Comparison of ENCODE assay signal across 9 mouse cellular contexts in genomic region chr5:24426556-24427284, GRCm38 (mm10). TPM values are rescaled to one million over a fixed set of nuclear protein-coding genes. Genes with fewer than 3 reads are reported as not detected.
DNase-seq lines count a peak whose midpoint lies in the region; ATAC-seq lines count a peak whose summit lies in the region.
"Had no signal": no experiment of that assay in that cellular context is flagged by ENCODE, and none has a peak within 500 bp of the region (broad histone marks: within the 10 kb centered on the region; RNA-seq: fewer than 3 reads in every experiment).

No protein-coding gene starts in this region.

- no peak for ATAC-seq in heart, embryonic 12.5 days (ENCODE audit: insufficient number of reproducible peaks, low FRiP score)
- no peak for ATAC-seq in hindbrain, embryonic 14.5 days (ENCODE audit: low FRiP score)
- ATAC-seq in midbrain, embryonic 12.5 days (ENCODE audit: low FRiP score, low read depth) = no peak

- H3K9me3 ChIP-seq in heart, embryonic 12.5 days (replicated peaks) = no peaks in the 10 kb centered on the region
- H3K9me3 ChIP-seq in hindbrain, embryonic 14.5 days (ENCODE audit: control insufficient read depth, low read length) = no peaks in the 10 kb centered on the region
- no peaks in the 10 kb centered on the region for H3K9me3 ChIP-seq in midbrain, embryonic 12.5 days

- H3K4me3 ChIP-seq in heart, embryonic 12.5 days = peak overlapping the region; percentile 76
- H3K4me3 ChIP-seq in hindbrain, embryonic 14.5 days (replicated peaks; ENCODE audit: low read length) = peak overlapping the region; percentile 49; the same call in 1 of the 2 replicates
- peak overlapping the region; percentile 62 for H3K4me3 ChIP-seq in midbrain, embryonic 12.5 days

- DNase-seq in heart, postnatal 10 days = no peak
- DNase-seq in NIH3T3 (ENCODE audit: low read depth) = peak; percentile 92
- no peak for DNase-seq in hindbrain, embryonic 14.5 days (ENCODE audit: low spot score)
- DNase-seq in adrenal gland, postnatal 14 days = no peak
- no peak for DNase-seq in cerebellum, adult 18-20 months
- DNase-seq in layer of hippocampus, postnatal 25 days (ENCODE audit: extremely low spot score in 1 of 2, low spot score in 1 of 2) = no peak

- no peak overlapping the region for H3K27ac ChIP-seq in heart, embryonic 12.5 days (ENCODE audit: poor library complexity, severe bottlenecking)
- no peak overlapping the region for H3K27ac ChIP-seq in hindbrain, embryonic 14.5 days
- H3K27ac ChIP-seq in midbrain, embryonic 12.5 days (replicated peaks) = no peak overlapping the region

- H3K9ac ChIP-seq in heart, embryonic 12.5 days = peak overlapping the region; percentile 85
- 0 out of 2 replicates have a peak overlapping the region, but pooled peaks have one; percentile 70 for H3K9ac ChIP-seq in hindbrain, embryonic 14.5 days
- H3K9ac ChIP-seq in midbrain, embryonic 12.5 days (replicated peaks) = peak overlapping the region; percentile 64

- no peaks in the 10 kb centered on the region for H3K27me3 ChIP-seq in heart, embryonic 12.5 days (replicated peaks)
- H3K27me3 ChIP-seq in hindbrain, embryonic 14.5 days (ENCODE audit: control insufficient read depth, insufficient read depth, low read length) = no peaks in the 10 kb centered on the region; the same call in 1 of the 2 replicates
- H3K27me3 ChIP-seq in midbrain, embryonic 12.5 days = peaks cover 22% of the 10 kb centered on the region

- peak overlapping the region; percentile 80 for H3K4me2 ChIP-seq in heart, embryonic 12.5 days
- peak overlapping the region; percentile 77 for H3K4me2 ChIP-seq in hindbrain, embryonic 14.5 days (replicated peaks)
- peak overlapping the region; percentile 85 for H3K4me2 ChIP-seq in midbrain, embryonic 12.5 days (replicated peaks)

- 11% methylated on average over 9 of the region's 9 CpGs for WGBS in heart, embryonic 12.5 days
- WGBS in hindbrain, embryonic 14.5 days = 16% methylated on average over 9 of the region's 9 CpGs
- WGBS in midbrain, embryonic 12.5 days = 9% methylated on average over 9 of the region's 9 CpGs

- H3K36me3 ChIP-seq in heart, embryonic 12.5 days = peaks cover 27% of the 10 kb centered on the region
- peaks cover 17% of the 10 kb centered on the region for H3K36me3 ChIP-seq in hindbrain, embryonic 14.5 days (replicated peaks; ENCODE audit: control insufficient read depth, insufficient read depth)
- H3K36me3 ChIP-seq in midbrain, embryonic 12.5 days = peaks cover 28% of the 10 kb centered on the region

- peaks cover 49% of the 10 kb centered on the region for H3K4me1 ChIP-seq in heart, embryonic 12.5 days (replicated peaks)
- peaks cover 44% of the 10 kb centered on the region for H3K4me1 ChIP-seq in hindbrain, embryonic 14.5 days (replicated peaks; ENCODE audit: control insufficient read depth, insufficient read depth, low read length)
- H3K4me1 ChIP-seq in midbrain, embryonic 12.5 days = peaks cover 55% of the 10 kb centered on the region

- intact Hi-C loops in heart, postnatal 10 days (cut with DNase I) = loop anchor here (2.0 kb wide), 2 partner anchors 18 to 44 kb away; partner anchors contain the start of gene Fastk

RNA-seq across cellular contexts. Expression of gene Slc4a2, which starts 3.1 kb away (rescaled TPM):
- polyA plus RNA-seq in heart, embryonic 12.5 days (2016; fragmentation: Nextera tagmentation; extraction: Ambion mirVana) = 31.1 and 39.4 TPM in 2 replicates
- 10 to 100 TPM; 49.2 to 52.4 TPM for total RNA-seq in heart, postnatal 10 days (2021)
- polyA plus RNA-seq in hindbrain, embryonic 14.5 days (2014; fragmentation: Nextera tagmentation; extraction: Ambion mirVana) = 21.1 and 23.6 TPM in 2 replicates
- 32.7 and 35.7 TPM in 2 replicates for polyA plus RNA-seq in midbrain, embryonic 12.5 days (2016; fragmentation: Nextera tagmentation; extraction: Ambion mirVana)
- total RNA-seq in adrenal gland, postnatal 14 days (2021) = 57.6 and 60.5 TPM in 2 replicates
- 10 to 100 TPM; 31.7 to 34.4 TPM for total RNA-seq in layer of hippocampus, postnatal 25 days (2021)

RNA-seq across cellular contexts. Expression of gene Cdk5, which starts 3.4 kb away (rescaled TPM):
- 32.0 and 35.9 TPM in 2 replicates for polyA plus RNA-seq in heart, embryonic 12.5 days (2016; fragmentation: Nextera tagmentation; extraction: Ambion mirVana)
- total RNA-seq in heart, postnatal 10 days (2021) = 10 to 100 TPM; 21.5 to 25.0 TPM
- 115 and 123 TPM in 2 replicates for polyA plus RNA-seq in hindbrain, embryonic 14.5 days (2014; fragmentation: Nextera tagmentation; extraction: Ambion mirVana)
- polyA plus RNA-seq in midbrain, embryonic 12.5 days (2016; fragmentation: Nextera tagmentation; extraction: Ambion mirVana) = 64.1 and 76.9 TPM in 2 replicates
- 38.5 and 38.7 TPM in 2 replicates for total RNA-seq in adrenal gland, postnatal 14 days (2021)
- total RNA-seq in layer of hippocampus, postnatal 25 days (2021) = 100 to 1,000 TPM; 126 to 130 TPM

RNA-seq across cellular contexts. Expression of gene Asic3, which starts 13.5 kb away (rescaled TPM):
- 0.09 and 0.19 TPM in 2 replicates for polyA plus RNA-seq in heart, embryonic 12.5 days (2016; fragmentation: Nextera tagmentation; extraction: Ambion mirVana)
- total RNA-seq in heart, postnatal 10 days (2021) = under 1 TPM; 0.12 to 0.22 TPM
- polyA plus RNA-seq in hindbrain, embryonic 14.5 days (2014; fragmentation: Nextera tagmentation; extraction: Ambion mirVana) = 0.35 and 0.80 TPM in 2 replicates
- polyA plus RNA-seq in midbrain, embryonic 12.5 days (2016; fragmentation: Nextera tagmentation; extraction: Ambion mirVana) = 0.17 and 0.27 TPM in 2 replicates
- total RNA-seq in adrenal gland, postnatal 14 days (2021) = 1.1 TPM in 1 of 2 replicates, not detected in the other
- total RNA-seq in layer of hippocampus, postnatal 25 days (2021) = under 1 TPM in 1 of 2 experiments, not detected in 1; 0.30 TPM
- total RNA-seq: monocyte, adult 5-6 weeks had no signal

RNA-seq across cellular contexts. Expression of gene Fastk, which starts 18.4 kb away (rescaled TPM):
- 172 and 175 TPM in 2 replicates for polyA plus RNA-seq in heart, embryonic 12.5 days (2016; fragmentation: Nextera tagmentation; extraction: Ambion mirVana)
- total RNA-seq in heart, postnatal 10 days (2021) = 100 to 1,000 TPM; 207 to 209 TPM
- polyA plus RNA-seq in hindbrain, embryonic 14.5 days (2014; fragmentation: Nextera tagmentation; extraction: Ambion mirVana) = 92.8 and 92.9 TPM in 2 replicates
- polyA plus RNA-seq in midbrain, embryonic 12.5 days (2016; fragmentation: Nextera tagmentation; extraction: Ambion mirVana) = 102 and 116 TPM in 2 replicates
- total RNA-seq in adrenal gland, postnatal 14 days (2021) = 113 and 122 TPM in 2 replicates
- total RNA-seq in layer of hippocampus, postnatal 25 days (2021) = 100 to 1,000 TPM; 119 to 121 TPM

RNA-seq across cellular contexts. Expression of gene Tmub1, which starts 20.9 kb away (rescaled TPM):
- polyA plus RNA-seq in heart, embryonic 12.5 days (2016; fragmentation: Nextera tagmentation; extraction: Ambion mirVana) = 18.9 and 19.7 TPM in 2 replicates
- total RNA-seq in heart, postnatal 10 days (2021) = 10 to 100 TPM in 1 of 2 experiments, 1 to 10 TPM in 1; 9.6 to 10.7 TPM
- polyA plus RNA-seq in hindbrain, embryonic 14.5 days (2014; fragmentation: Nextera tagmentation; extraction: Ambion mirVana) = 54.4 and 62.4 TPM in 2 replicates
- 31.8 and 35.4 TPM in 2 replicates for polyA plus RNA-seq in midbrain, embryonic 12.5 days (2016; fragmentation: Nextera tagmentation; extraction: Ambion mirVana)
- 8.6 and 10.6 TPM in 2 replicates for total RNA-seq in adrenal gland, postnatal 14 days (2021)
- 10 to 100 TPM; 21.2 to 27.2 TPM for total RNA-seq in layer of hippocampus, postnatal 25 days (2021)
